Mouse (Mus musculus) mouse embryonic stem cell (cell line): ENCODE measurements at regions not wholly inside any gene's neighbourhood (a gene's known extent, or its start where the extent isn't known, plus 50 kb on each side); places are given as distances from the start of the nearest gene placed in this dataset.

ENCODE experiments used
- in situ Hi-C, 2 experiments: fragments of 300-500 bp; cut with MboI; formaldehyde crosslinking; loops; 1 replicate in 1 of 2; 3 replicates in 1 of 2; pipeline ENCODE4 v1.14.3; 2019 to 2020; ENCODE audit warnings: low sequenced_read_pairs in 2 of 2, low pct_unique_long_range_greater_than_20kb in 1 of 2, mixed read lengths in 1 of 2; ENCODE audit not compliant: unreplicated experiment in 1 of 2

GRCm38 (mm10) chr13:83885729-83886128 lies 336.4 kb upstream of the Tmem161b start:
- in situ Hi-C loops: no loop called here

- in situ Hi-C loops: no loop called here
Measured at GRCm38 (mm10) chr13:83914697-83915096, 307.4 kb upstream of the Tmem161b start.

- in situ Hi-C loops: no loop called here
Measured at GRCm38 (mm10) chr13:83932761-83933160, 289.3 kb upstream of the Tmem161b start.

GRCm38 (mm10) chr13:83946495-83946894 lies 275.6 kb upstream of the Tmem161b start:
- in situ Hi-C loops: no loop called here

- in situ Hi-C loops: no loop called here
Measured at GRCm38 (mm10) chr13:83951163-83951562, 270.9 kb upstream of the Tmem161b start.

- in situ Hi-C loops: no loop called here
Measured at GRCm38 (mm10) chr13:83951808-83952207, 270.3 kb upstream of the Tmem161b start.

GRCm38 (mm10) chr13:83952353-83952752 lies 269.7 kb upstream of the Tmem161b start:
- in situ Hi-C loops: no loop called here

- in situ Hi-C loops: no loop called here
Measured at GRCm38 (mm10) chr13:83952862-83953261, 269.2 kb upstream of the Tmem161b start.

GRCm38 (mm10) chr13:83955701-83956100 lies 266.4 kb upstream of the Tmem161b start:
- in situ Hi-C loops: no loop called here

GRCm38 (mm10) chr13:83978541-83978940 lies 243.6 kb upstream of the Tmem161b start:
- in situ Hi-C loops: no loop called here

GRCm38 (mm10) chr13:83979535-83979934 lies 242.6 kb upstream of the Tmem161b start:
- in situ Hi-C loops: no loop called here

GRCm38 (mm10) chr13:83984651-83985331 lies 237.3 kb upstream of the Tmem161b start:
- in situ Hi-C loops: no loop called here

- in situ Hi-C loops: no loop called here
Measured at GRCm38 (mm10) chr13:83987746-83988423, 234.2 kb upstream of the Tmem161b start.

GRCm38 (mm10) chr13:83988517-83988916 lies 233.6 kb upstream of the Tmem161b start:
- in situ Hi-C loops: no loop called here

GRCm38 (mm10) chr13:83997599-83998369 lies 224.3 kb upstream of the Tmem161b start:
- in situ Hi-C loops: no loop called here

GRCm38 (mm10) chr13:84021771-84022170 lies 200.3 kb upstream of the Tmem161b start:
- in situ Hi-C loops: no loop called here

- in situ Hi-C loops: no loop called here
Measured at GRCm38 (mm10) chr13:84023021-84023420, 199.1 kb upstream of the Tmem161b start.

- in situ Hi-C loops: no loop called here
Measured at GRCm38 (mm10) chr13:84023637-84024036, 198.5 kb upstream of the Tmem161b start.

GRCm38 (mm10) chr13:84025348-84025747 lies 196.7 kb upstream of the Tmem161b start:
- in situ Hi-C loops: no loop called here
